Mouse (Mus musculus) cerebellum, adult 9-10 months (tissue): Measurements from ENCODE around the gene Maz.

Source experiments
- DNase-seq: peaks from one replicate; pipeline ENCODE4 v3.0.0; 2022

The Maz gene

GRCm38 (mm10) chr7:127020901-127021562 lies 5.8 kb downstream of the Maz start, which contains the start of the genes Gm42742 and Prrt2:
Gm42742 (minus strand) TSS chr7:127021097.
Prrt2 (minus strand) TSS chr7:127021211.
- peak; percentile 82 for DNase-seq

GRCm38 (mm10) chr7:127020491-127020890 lies 6.3 kb downstream of the Maz start:
- peak; percentile 75 for DNase-seq

GRCm38 (mm10) chr7:127020031-127020430 lies 6.8 kb downstream of the Maz start:
- peak; percentile 75 for DNase-seq

- peak; percentile 63 for DNase-seq
Observed at GRCm38 (mm10) chr7:127019306-127019960, 7.4 kb downstream of the Maz start.

GRCm38 (mm10) chr7:127018416-127019305 lies 8.2 kb downstream of the Maz start:
- DNase-seq: peak; percentile 68

- no peak for DNase-seq
Observed at GRCm38 (mm10) chr7:127017950-127018345, 8.9 kb downstream of the Maz start.

DNA sequence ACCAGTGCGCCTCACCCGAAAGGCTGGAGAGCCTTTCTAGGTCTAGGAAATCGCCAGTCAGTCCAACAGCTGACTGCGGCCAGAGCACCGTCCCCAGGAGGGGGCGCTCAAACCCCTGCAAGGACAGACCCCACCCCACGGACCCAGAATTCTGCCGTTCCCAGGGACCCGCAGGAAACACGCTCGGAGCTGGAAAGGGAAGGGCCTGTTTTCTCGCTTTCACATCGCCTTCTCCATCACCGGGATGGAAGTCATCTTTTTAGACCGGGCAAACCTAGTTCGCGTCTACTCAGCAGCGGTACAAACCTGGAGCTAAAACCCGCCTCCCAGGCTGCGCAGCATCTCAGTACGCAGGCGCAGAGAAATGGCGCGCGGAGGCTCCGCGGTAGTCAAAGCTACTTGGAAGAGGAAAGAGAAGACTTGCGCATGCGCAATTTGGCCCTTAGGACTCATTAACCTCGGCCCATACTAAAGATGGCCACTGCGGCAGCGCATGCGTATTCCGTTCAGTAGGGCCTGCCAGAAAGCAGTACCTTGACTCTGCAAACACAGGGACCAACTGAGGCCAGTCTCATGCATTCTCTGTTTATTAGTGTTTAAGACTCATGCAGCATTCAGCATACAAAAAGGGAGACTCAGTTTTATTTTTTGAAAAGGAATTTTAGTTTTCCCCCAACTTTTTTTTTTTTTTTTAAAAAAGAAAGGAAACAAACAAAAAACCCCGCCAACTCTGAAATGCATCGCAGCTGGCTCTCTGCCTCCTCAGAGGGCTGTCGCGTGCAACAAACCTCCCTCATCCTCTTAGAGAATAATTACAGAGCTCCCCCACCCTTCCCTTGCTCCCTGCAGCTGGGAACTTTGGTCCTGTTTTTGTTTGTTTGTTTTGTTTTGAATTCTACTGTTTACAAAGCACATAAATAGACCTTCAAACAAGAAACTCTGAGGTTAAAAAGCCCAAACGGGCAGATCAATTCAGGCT lies 9.6 kb downstream of the Maz start, which contains the start of gene Pagr1a:
Gene Pagr1a (minus strand): TSS at position 382 of the 979 bp plus-strand sequence.
- DNase-seq: peak; percentile 99

DNA sequence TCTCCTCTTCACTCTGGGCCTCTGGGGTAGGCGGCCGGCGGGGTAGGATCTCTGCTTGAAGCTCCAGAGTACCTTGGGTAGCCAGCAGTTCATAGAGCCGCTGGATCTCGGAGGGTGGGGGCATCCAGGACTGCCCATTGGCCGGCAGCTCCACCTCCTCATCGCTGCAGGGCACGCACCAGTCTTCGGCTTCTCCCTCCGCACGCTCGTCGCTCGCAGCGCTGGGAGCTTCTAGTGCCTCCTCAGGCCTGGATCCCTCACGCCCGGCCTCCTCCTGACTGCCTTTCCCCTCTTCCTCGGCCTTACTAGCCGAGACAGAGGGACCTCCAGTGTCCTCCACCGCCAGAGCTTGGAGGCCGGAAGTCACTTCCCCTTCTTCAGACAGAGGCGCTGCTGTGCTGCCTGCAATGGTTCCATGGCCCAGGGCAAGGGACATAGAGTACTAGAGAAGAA lies 10.3 kb downstream of the Maz start:
- DNase-seq: no peak

DNA sequence TGATC lies 10.6 kb downstream of the Maz start, which contains the start of gene Pagr1b:
Gene Pagr1b (minus strand): TSS at position 4 of the 5 bp plus-strand sequence.
- no peak for DNase-seq

GRCm38 (mm10) chr7:127016081-127016480 lies 10.8 kb downstream of the Maz start:
- peak; percentile 87 for DNase-seq

GRCm38 (mm10) chr7:127014993-127015392 lies 11.8 kb downstream of the Maz start:
- peak; percentile 53 for DNase-seq

DNA sequence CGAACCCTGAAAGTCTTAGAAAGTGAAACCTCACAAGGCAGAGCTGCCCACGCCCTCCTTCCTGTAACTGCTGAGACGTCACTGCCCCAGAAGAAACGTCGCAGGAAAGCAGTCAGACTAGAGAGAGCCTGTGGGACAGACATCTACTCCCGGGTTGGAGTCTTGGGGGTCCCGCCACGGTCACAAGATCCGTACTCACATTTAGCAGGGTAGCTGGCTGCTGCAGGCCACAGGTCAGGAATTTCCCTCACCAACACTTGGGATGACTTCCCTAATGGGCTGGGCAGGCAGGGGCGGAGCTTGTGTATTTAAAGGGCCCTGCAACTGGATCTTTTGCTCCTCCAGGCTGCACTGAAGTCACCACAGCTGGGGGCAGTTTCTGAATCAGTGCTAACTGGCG lies 12.5 kb downstream of the Maz start, which contains the start of gene Mvp:
Gene Mvp (minus strand): TSS at position 302 of the 400 bp plus-strand sequence.
- DNase-seq: peak; percentile 78

GRCm38 (mm10) chr7:127013385-127013784 lies 13.5 kb downstream of the Maz start:
- DNase-seq: peak; percentile 62

DNA sequence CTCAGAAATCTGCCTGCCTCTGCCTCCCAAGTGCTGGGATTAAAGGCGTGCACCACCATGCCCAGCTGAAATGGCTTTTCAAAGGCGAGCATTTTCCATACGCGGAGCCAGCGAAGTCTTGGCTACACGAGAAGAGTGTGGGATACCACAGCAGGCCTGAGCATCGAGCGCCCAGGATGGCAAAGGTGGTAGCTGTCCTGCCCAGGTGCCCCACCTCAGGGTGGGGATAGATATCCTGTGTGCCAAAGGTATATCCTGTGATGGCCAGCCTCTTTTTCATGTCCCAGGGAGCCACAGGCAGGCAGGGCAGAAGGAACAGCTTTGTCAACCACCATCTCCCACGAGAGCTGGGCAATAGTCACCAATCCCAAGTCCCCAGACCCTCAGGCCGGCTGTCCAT lies 14.0 kb downstream of the Maz start:
- no peak for DNase-seq

GRCm38 (mm10) chr7:127012374-127012773 lies 14.5 kb downstream of the Maz start:
- DNase-seq: peak; percentile 56

DNA sequence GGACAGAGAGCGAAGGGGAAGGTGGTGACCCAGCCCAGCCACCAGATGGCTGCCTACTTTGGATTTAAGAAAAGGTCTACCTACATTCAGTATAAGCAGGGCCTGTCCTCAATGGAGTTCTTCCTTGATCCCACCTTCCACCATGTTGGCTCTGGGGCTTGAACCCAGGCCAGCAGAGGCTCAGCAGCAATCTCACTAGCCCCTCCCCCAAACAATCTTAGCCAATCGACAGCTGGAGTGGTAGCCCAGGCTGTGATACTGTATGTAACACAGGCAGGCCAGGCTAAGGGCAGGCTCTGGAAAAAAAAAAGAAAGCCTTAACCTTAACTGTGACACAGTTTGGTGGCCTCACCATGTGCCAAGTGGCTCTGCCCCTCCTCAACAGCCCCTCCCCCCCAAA lies 15.1 kb downstream of the Maz start:
- peak; percentile 64 for DNase-seq

- DNase-seq: no peak
Observed at GRCm38 (mm10) chr7:127011051-127011450, 15.8 kb downstream of the Maz start.

- DNase-seq: peak; percentile 79
Observed at GRCm38 (mm10) chr7:127009307-127010085, 17.3 kb downstream of the Maz start.

- peak; percentile 100 for DNase-seq
Observed at GRCm38 (mm10) chr7:127008239-127009019, 18.4 kb downstream of the Maz start.

DNA sequence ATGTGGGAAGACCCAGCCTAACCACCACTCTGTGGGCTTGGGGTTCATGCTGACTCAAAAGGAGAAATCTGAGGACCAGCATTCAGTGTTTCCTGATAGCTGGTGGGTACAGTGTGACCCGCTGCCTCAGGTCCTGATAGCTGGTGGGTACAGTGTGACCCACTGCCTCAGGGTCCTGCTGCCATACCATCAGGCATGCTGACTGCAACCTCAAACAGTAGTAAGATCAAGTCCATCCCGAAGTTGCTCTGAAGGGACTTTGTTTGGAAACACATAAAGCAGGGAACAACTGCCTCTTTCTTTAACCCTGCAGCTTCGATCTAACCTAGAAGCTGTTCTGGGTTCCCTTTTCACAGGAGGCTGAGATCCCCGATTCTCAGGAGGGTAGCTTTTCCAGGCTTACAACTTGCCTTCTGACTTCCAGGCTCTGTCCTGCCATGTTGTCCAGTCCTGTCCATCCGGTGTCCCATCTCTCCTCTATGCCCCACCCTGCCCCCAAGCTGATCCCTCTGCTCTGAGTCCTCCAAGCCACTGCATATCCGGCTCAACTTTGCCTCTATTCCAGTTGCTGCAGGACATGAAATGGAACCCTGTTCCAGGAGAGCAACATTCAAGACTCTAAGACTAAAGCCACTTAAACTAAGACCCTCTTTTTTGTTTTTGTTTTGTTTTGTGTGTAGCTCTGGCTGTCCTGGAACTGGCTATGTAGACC lies 19.4 kb downstream of the Maz start:
- DNase-seq: peak; percentile 60
